ENCODE assay signal across 33 mouse cellular contexts in the genomic region with DNA sequence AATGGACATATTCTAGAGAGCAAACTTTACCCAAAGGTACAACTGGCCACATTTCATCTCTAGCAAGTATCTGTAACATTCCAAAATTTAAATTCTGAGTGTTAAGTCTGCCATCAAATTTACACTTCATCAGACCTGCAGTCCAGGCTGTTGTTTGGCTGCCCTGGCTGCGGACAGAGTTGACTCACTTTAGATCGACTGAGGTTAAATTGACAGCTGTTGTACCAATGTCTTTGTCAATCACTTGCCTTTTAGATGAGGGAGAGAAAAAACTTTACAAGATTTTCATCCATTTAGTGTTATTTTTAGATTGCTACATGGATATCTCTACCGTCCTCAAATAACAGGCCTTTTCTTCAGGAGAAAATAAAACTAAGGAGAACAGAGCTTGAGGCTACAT. TPM values are rescaled to one million over a fixed set of nuclear protein-coding genes. Genes with fewer than 3 reads are reported as not detected.
"Had no signal": no experiment of that assay in that cellular context is flagged by ENCODE, and none has a peak within 500 bp of the region (broad histone marks: within the 10 kb centered on the region; RNA-seq: fewer than 3 reads in every experiment).

No protein-coding gene starts in this region.

- ATAC-seq: liver, embryonic 12.5 days; liver, postnatal 0 days; lung, postnatal 0 days; midbrain, embryonic 13.5 days; midbrain, embryonic 15.5 days; midbrain, embryonic 16.5 days had no signal

- DNase-seq: left cerebral cortex, postnatal 4 days; liver; liver, embryonic 13.5 days; liver, postnatal 0 days; lung, adult 18-20 months; lung, adult 2 months; lung, embryonic 14.5 days; lung, postnatal 10 days; lung, postnatal 14 days; lung, postnatal 36 days; lung, postnatal 4 days; midbrain, embryonic 14.5 days had no signal

- H3K9me3 ChIP-seq: limb, embryonic 10.5 days; limb, embryonic 12.5 days; limb, embryonic 13.5 days; limb, embryonic 15.5 days; liver, embryonic 12.5 days; liver, embryonic 13.5 days; liver, embryonic 15.5 days; lung, embryonic 15.5 days; midbrain, embryonic 12.5 days; midbrain, embryonic 13.5 days; midbrain, embryonic 15.5 days; neural tube, embryonic 12.5 days had no signal

- H3K9ac ChIP-seq: limb, embryonic 12.5 days; limb, embryonic 13.5 days; limb, embryonic 15.5 days; liver, embryonic 12.5 days; liver, embryonic 13.5 days; liver, embryonic 14.5 days; liver, embryonic 15.5 days; liver, postnatal 0 days; lung, embryonic 14.5 days; lung, embryonic 15.5 days; midbrain, embryonic 12.5 days; midbrain, embryonic 13.5 days; midbrain, embryonic 15.5 days; neural tube, embryonic 12.5 days had no signal

- H3K4me3 ChIP-seq: left cerebral cortex, adult 2 months; limb, embryonic 10.5 days; limb, embryonic 12.5 days; limb, embryonic 13.5 days; limb, embryonic 15.5 days; liver, embryonic 12.5 days; liver, embryonic 13.5 days; liver, embryonic 15.5 days; lung, embryonic 15.5 days; megakaryocyte, embryonic 14.5 days; midbrain, embryonic 12.5 days; midbrain, embryonic 13.5 days; midbrain, embryonic 15.5 days; neural tube, embryonic 12.5 days had no signal

- H3K27me3 ChIP-seq: limb, embryonic 12.5 days; limb, embryonic 13.5 days; limb, embryonic 15.5 days; liver, embryonic 12.5 days; liver, embryonic 13.5 days; liver, embryonic 15.5 days; lung, embryonic 15.5 days; midbrain, embryonic 13.5 days; midbrain, embryonic 15.5 days; neural tube, embryonic 12.5 days had no signal

- H3K4me1 ChIP-seq: limb, embryonic 10.5 days; limb, embryonic 12.5 days; liver, embryonic 12.5 days; liver, embryonic 13.5 days; liver, embryonic 15.5 days; lung, embryonic 15.5 days; midbrain, embryonic 12.5 days; midbrain, embryonic 13.5 days; midbrain, embryonic 15.5 days; neural tube, embryonic 12.5 days had no signal

- H3K27ac ChIP-seq: left cerebral cortex, adult 2 months; limb, embryonic 10.5 days; limb, embryonic 12.5 days; limb, embryonic 13.5 days; limb, embryonic 15.5 days; liver, embryonic 12.5 days; liver, embryonic 13.5 days; liver, embryonic 14.5 days; liver, embryonic 15.5 days; lung, embryonic 15.5 days; macrophage; midbrain, embryonic 12.5 days; midbrain, embryonic 13.5 days; midbrain, embryonic 15.5 days; neural tube, embryonic 12.5 days had no signal

- H3K36me3 ChIP-seq: limb, embryonic 10.5 days; limb, embryonic 12.5 days; limb, embryonic 13.5 days; limb, embryonic 15.5 days; liver, embryonic 12.5 days; liver, embryonic 13.5 days; liver, embryonic 15.5 days; lung, embryonic 15.5 days; midbrain, embryonic 12.5 days; midbrain, embryonic 13.5 days; midbrain, embryonic 15.5 days; neural tube, embryonic 12.5 days had no signal

- H3K4me2 ChIP-seq: limb, embryonic 12.5 days; limb, embryonic 13.5 days; limb, embryonic 15.5 days; liver, embryonic 11.5 days; liver, embryonic 12.5 days; liver, embryonic 13.5 days; liver, embryonic 15.5 days; lung, embryonic 14.5 days; lung, embryonic 15.5 days; midbrain, embryonic 12.5 days; midbrain, embryonic 13.5 days; midbrain, embryonic 15.5 days; neural tube, embryonic 12.5 days had no signal

RNA-seq across cellular contexts. Expression of a gene that starts 24.2 kb away (rescaled TPM):
- total RNA-seq: megakaryocyte progenitor cell, adult 5-6 weeks; megakaryocyte, adult 5-6 weeks; megakaryocyte-erythroid progenitor cell, adult 5-6 weeks had no signal
- polyA plus RNA-seq: macrophage had no signal
